Mouse (Mus musculus) frontal cortex, postnatal 10 days (tissue): ENCODE data around the gene Ralgps2.
A peak's percentile ranks its signal among the peaks of the same experiment; 100 is the strongest.

Experiments used
- DNase-seq, 2 experiments: peaks; one replicate each; pipeline ENCODE4 v3.0.0; 2022; ENCODE audit warnings: low spot score in 2 of 2, mixed read lengths in 1 of 2

Gene Ralgps2

GRCm38 (mm10) chr1:156955926-156956760, 16.7 kb upstream of the Ralgps2 start:
- DNase-seq, result no peak

- DNase-seq, result no peak
Observed at GRCm38 (mm10) chr1:156954216-156954615, 14.8 kb upstream of the Ralgps2 start.

GRCm38 (mm10) chr1:156950354-156950753, 10.9 kb upstream of the Ralgps2 start:
- no peak for DNase-seq

GRCm38 (mm10) chr1:156940584-156940983, 1.2 kb upstream of the Ralgps2 start:
- DNase-seq, result no peak

- DNase-seq, result no peak
Observed at GRCm38 (mm10) chr1:156940142-156940522, 706 bp upstream of the Ralgps2 start.

GRCm38 (mm10) chr1:156938705-156939242, 652 bp downstream of the Ralgps2 start:
- DNase-seq, result peak; percentile 72 to 76

GRCm38 (mm10) chr1:156937436-156937835, 2.0 kb downstream of the Ralgps2 start:
- DNase-seq, result no peak

- DNase-seq, result no peak
Observed at GRCm38 (mm10) chr1:156933712-156934111, 5.7 kb downstream of the Ralgps2 start.

GRCm38 (mm10) chr1:156932036-156932774, 7.2 kb downstream of the Ralgps2 start:
- DNase-seq, result no peak

- no peak for DNase-seq
Observed at GRCm38 (mm10) chr1:156931106-156931870, 8.1 kb downstream of the Ralgps2 start.

GRCm38 (mm10) chr1:156930263-156930662, 9.2 kb downstream of the Ralgps2 start:
- DNase-seq, result no peak

- DNase-seq, result no peak
Observed at GRCm38 (mm10) chr1:156928255-156928654, 11.2 kb downstream of the Ralgps2 start.

- DNase-seq, result no peak
Observed at GRCm38 (mm10) chr1:156923511-156923910, 15.9 kb downstream of the Ralgps2 start.

GRCm38 (mm10) chr1:156922921-156923320, 16.5 kb downstream of the Ralgps2 start:
- DNase-seq, result no peak

- no peak for DNase-seq
Observed at GRCm38 (mm10) chr1:156921290-156921994, 18.0 kb downstream of the Ralgps2 start.

- DNase-seq, result no peak
Observed at GRCm38 (mm10) chr1:156917460-156917859, 22.0 kb downstream of the Ralgps2 start.

- no peak for DNase-seq
Observed at GRCm38 (mm10) chr1:156916361-156916760, 23.1 kb downstream of the Ralgps2 start.

- no peak for DNase-seq
Observed at GRCm38 (mm10) chr1:156914942-156915341, 24.5 kb downstream of the Ralgps2 start.

- DNase-seq, result no peak
Observed at GRCm38 (mm10) chr1:156913190-156913589, 26.2 kb downstream of the Ralgps2 start.

GRCm38 (mm10) chr1:156910948-156911347, 28.5 kb downstream of the Ralgps2 start:
- no peak for DNase-seq

GRCm38 (mm10) chr1:156909866-156910265, 29.6 kb downstream of the Ralgps2 start:
- no peak for DNase-seq
